Mouse (Mus musculus) liver, adult 2 months (tissue): ENCODE measurements around the gene Ttn.

Source experiments
- CTCF ChIP-seq: fragments of 200-500 bp; IDR thresholded peaks from 2 replicates; pipeline ENCODE4 v1.5.1; 2011; ENCODE audit warnings: low read depth, low read length, control low read depth
- POLR2A ChIP-seq: fragments of 200-500 bp; IDR thresholded peaks from 2 replicates; pipeline ENCODE4 v1.6.1; 2011; ENCODE audit warnings: low read length, control low read depth; ENCODE audit not compliant: insufficient read depth; ENCODE audit errors: extremely low read depth

- TF ChIP-seq CTCF (no peak), POLR2A (no peak)
Observed at GRCm38 (mm10) chr2:77007015-77007414, 24.7 kb upstream of the Ttn start.
